Mouse (Mus musculus): ENCODE data around the gene Cd52. TPM values are rescaled to one million over a fixed set of nuclear protein-coding genes. Genes with fewer than 3 reads are reported as not detected.

The Cd52 gene
- polyA plus RNA-seq, 1 experiment from 2014 or later, result 18.9 TPM

- Histone ChIP-seq H3K4me3 (replicated peaks; ENCODE audit: low read depth, low read length) (no peak overlapping the region), H3K9ac (ENCODE audit: low read depth, low read length) (no peak overlapping the region)
- WGBS, result 63% methylated on average over 6 of the region's 6 CpGs
Observed at GRCm38 (mm10) chr4:134120192-134120805, 25.4 kb upstream of the Cd52 start.

GRCm38 (mm10) chr4:134119644-134120043, 24.8 kb upstream of the Cd52 start:
- H3K9ac ChIP-seq (ENCODE audit: low read depth, low read length), result no peak overlapping the region
- 0 out of 2 replicates have a peak, but pooled peaks cover 5% of the 10 kb centered on the region for H3K4me1 ChIP-seq (replicated peaks; ENCODE audit: insufficient read depth, low read length)
- H3K27ac ChIP-seq, result no peak overlapping the region
- H3K4me2 ChIP-seq (ENCODE audit: low read length), result no peak overlapping the region
- 71% methylated on average over 9 of the region's 9 CpGs for WGBS
- ATAC-seq (replicated peaks; ENCODE audit: low FRiP score, low read depth) (no peak), DNase-seq (ENCODE audit: low spot score) (no peak)
- no peaks in the 10 kb centered on the region for H3K9me3 ChIP-seq (replicated peaks; ENCODE audit: low read length)
- H3K4me3 ChIP-seq (replicated peaks; ENCODE audit: low read depth, low read length), result no peak overlapping the region
- TF ChIP-seq CTCF (IDR thresholded peaks at IDR 0.05; ENCODE audit: low read depth), result peak; percentile 54
- H3K36me3 ChIP-seq (ENCODE audit: insufficient read depth, low read length), result no peaks in the 10 kb centered on the region
- no peaks in the 10 kb centered on the region for H3K27me3 ChIP-seq (ENCODE audit: insufficient read depth, low read length)

More at GRCm38 (mm10) chr4:134120192-134120805, 25.4 kb upstream of the Cd52 start:
- ATAC-seq (replicated peaks; ENCODE audit: low FRiP score, low read depth) (no peak), DNase-seq (ENCODE audit: low spot score) (no peak)
- TF ChIP-seq CTCF (IDR thresholded peaks at IDR 0.05; ENCODE audit: low read depth), result no peak
- no peak overlapping the region for H3K4me2 ChIP-seq (ENCODE audit: low read length)
- no peaks in the 10 kb centered on the region for H3K27me3 ChIP-seq (ENCODE audit: insufficient read depth, low read length)
- H3K9me3 ChIP-seq (replicated peaks; ENCODE audit: low read length), result no peaks in the 10 kb centered on the region
- no peaks in the 10 kb centered on the region for H3K36me3 ChIP-seq (ENCODE audit: insufficient read depth, low read length)
- H3K27ac ChIP-seq, result no peak overlapping the region
- 0 out of 2 replicates have a peak, but pooled peaks cover 5% of the 10 kb centered on the region for H3K4me1 ChIP-seq (replicated peaks; ENCODE audit: insufficient read depth, low read length)

GRCm38 (mm10) chr4:134119042-134119441, 24.2 kb upstream of the Cd52 start:
- Histone ChIP-seq H3K4me3 (replicated peaks; ENCODE audit: low read depth, low read length) (no peak overlapping the region), H3K4me2 (ENCODE audit: low read length) (no peak overlapping the region), H3K9ac (ENCODE audit: low read depth, low read length) (no peak overlapping the region), H3K9me3 (replicated peaks; ENCODE audit: low read length) (no peaks in the 10 kb centered on the region), H3K27ac (no peak overlapping the region), H3K27me3 (ENCODE audit: insufficient read depth, low read length) (no peaks in the 10 kb centered on the region), H3K4me1 (replicated peaks; ENCODE audit: insufficient read depth, low read length) (no peaks in the 10 kb centered on the region), H3K36me3 (ENCODE audit: insufficient read depth, low read length) (no peaks in the 10 kb centered on the region)
- DNase-seq (ENCODE audit: low spot score) (no peak), ATAC-seq (replicated peaks; ENCODE audit: low FRiP score, low read depth) (no peak)
- no peak for TF ChIP-seq CTCF (IDR thresholded peaks at IDR 0.05; ENCODE audit: low read depth)
- 54% methylated on average over 5 of the region's 5 CpGs for WGBS

DNA sequence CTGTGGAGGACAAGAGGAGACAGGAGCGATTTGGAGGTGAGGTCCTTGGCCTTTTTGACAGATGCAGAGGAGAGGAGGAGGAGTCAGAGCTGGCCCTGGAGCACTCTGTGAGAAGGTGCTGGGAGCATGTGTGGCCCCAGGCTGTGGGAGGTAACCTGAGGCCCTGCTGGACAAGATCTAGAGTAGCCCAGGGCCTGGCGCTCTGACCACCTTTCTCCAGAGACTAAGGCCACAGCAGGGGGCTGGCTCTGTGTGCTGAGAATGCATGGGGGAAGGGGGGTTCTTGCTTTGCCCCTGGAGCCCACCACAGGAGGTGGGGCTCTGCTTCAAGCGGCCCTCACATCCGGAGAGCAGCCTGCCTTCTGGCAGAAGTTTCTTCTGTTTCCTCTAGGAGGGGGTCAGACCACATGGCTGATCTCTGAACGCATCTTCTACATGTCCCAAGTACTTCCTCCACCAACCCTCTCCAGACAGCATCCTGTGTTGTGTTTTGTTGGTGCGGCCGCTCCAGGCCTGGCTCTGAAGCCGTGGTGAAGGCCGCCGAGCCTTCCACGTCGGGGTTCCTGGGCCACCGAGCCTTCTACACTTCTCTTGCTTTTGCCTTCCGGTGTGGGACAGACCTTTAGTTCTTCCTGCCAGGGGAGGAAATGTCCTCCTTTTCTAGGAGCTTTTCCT, 23.4 kb upstream of the Cd52 start:
- no peaks in the 10 kb centered on the region for H3K36me3 ChIP-seq (ENCODE audit: insufficient read depth, low read length)
- H3K27me3 ChIP-seq (ENCODE audit: insufficient read depth, low read length), result no peaks in the 10 kb centered on the region
- H3K4me3 ChIP-seq (replicated peaks; ENCODE audit: low read depth, low read length), result no peak overlapping the region
- 0 out of 2 replicates have a peak overlapping the region, but pooled peaks have one; percentile 5 for H3K27ac ChIP-seq
- WGBS, result 60% methylated on average over 14 of the region's 14 CpGs
- DNase-seq (ENCODE audit: low spot score) (no peak), ATAC-seq (replicated peaks; ENCODE audit: low FRiP score, low read depth) (no peak)
- H3K4me2 ChIP-seq (ENCODE audit: low read length), result no peak overlapping the region
- TF ChIP-seq CTCF (IDR thresholded peaks at IDR 0.05; ENCODE audit: low read depth), result no peak
- H3K4me1 ChIP-seq (replicated peaks; ENCODE audit: insufficient read depth, low read length), result no peaks in the 10 kb centered on the region
- H3K9ac ChIP-seq (ENCODE audit: low read depth, low read length), result no peak overlapping the region
- no peaks in the 10 kb centered on the region for H3K9me3 ChIP-seq (replicated peaks; ENCODE audit: low read length)

GRCm38 (mm10) chr4:134117012-134117411, 22.1 kb upstream of the Cd52 start:
- 67% methylated on average over 8 of the region's 8 CpGs for WGBS

GRCm38 (mm10) chr4:134116501-134116900, 21.6 kb upstream of the Cd52 start:
- Histone ChIP-seq H3K36me3 (ENCODE audit: insufficient read depth, low read length) (no peaks in the 10 kb centered on the region), H3K9me3 (replicated peaks; ENCODE audit: low read length) (no peaks in the 10 kb centered on the region), H3K9ac (ENCODE audit: low read depth, low read length) (no peak overlapping the region), H3K4me3 (replicated peaks; ENCODE audit: low read depth, low read length) (no peak overlapping the region), H3K4me2 (ENCODE audit: low read length) (no peak overlapping the region), H3K27me3 (ENCODE audit: insufficient read depth, low read length) (no peaks in the 10 kb centered on the region), H3K27ac (no peak overlapping the region), H3K4me1 (replicated peaks; ENCODE audit: insufficient read depth, low read length) (no peaks in the 10 kb centered on the region)
- DNase-seq (ENCODE audit: low spot score), result no peak
- no peak for ATAC-seq (replicated peaks; ENCODE audit: low FRiP score, low read depth)
- no peak for TF ChIP-seq CTCF (IDR thresholded peaks at IDR 0.05; ENCODE audit: low read depth)
- WGBS, result 60% methylated on average over 2 of the region's 2 CpGs

More at GRCm38 (mm10) chr4:134117012-134117411, 22.1 kb upstream of the Cd52 start:
- Histone ChIP-seq H3K4me1 (replicated peaks; ENCODE audit: insufficient read depth, low read length) (no peaks in the 10 kb centered on the region), H3K4me2 (ENCODE audit: low read length) (no peak overlapping the region), H3K9me3 (replicated peaks; ENCODE audit: low read length) (no peaks in the 10 kb centered on the region), H3K27ac (no peak overlapping the region), H3K27me3 (ENCODE audit: insufficient read depth, low read length) (no peaks in the 10 kb centered on the region), H3K36me3 (ENCODE audit: insufficient read depth, low read length) (no peaks in the 10 kb centered on the region), H3K9ac (ENCODE audit: low read depth, low read length) (no peak overlapping the region), H3K4me3 (replicated peaks; ENCODE audit: low read depth, low read length) (no peak overlapping the region)
- TF ChIP-seq CTCF (IDR thresholded peaks at IDR 0.05; ENCODE audit: low read depth), result no peak
- ATAC-seq (replicated peaks; ENCODE audit: low FRiP score, low read depth) (no peak), DNase-seq (ENCODE audit: low spot score) (no peak)

Measured in kidney, postnatal 0 days (tissue).